Mouse (Mus musculus) adrenal gland, postnatal 0 days (tissue): ENCODE data around the gene Pear1. TPM values are rescaled to one million over a fixed set of nuclear protein-coding genes. Genes with fewer than 3 reads are reported as not detected.

Experiments used
- polyA plus RNA-seq: library from polyadenylated mRNA; unstranded; fragments of >200 nt; fragmentation: Nextera tagmentation; extraction: Ambion mirVana; gene quantifications from 2 replicates; pipeline ENCODE4 v1.2.1, GENCODE M21; 2015

Gene Pear1
- 17.6 and 20.3 TPM in 2 replicates for polyA plus RNA-seq

GRCm38 (mm10) chr3:87824206-87824605, at the start of gene Pear1:
TSS of gene Pear1 (minus strand) at chr3:87824306.

GRCm38 (mm10) chr3:87846650-87847110, 22.6 kb upstream of the Pear1 start, which contains the start of gene Sh2d2a:
TSS of gene Sh2d2a (plus strand) at chr3:87846755.

GRCm38 (mm10) chr3:87796736-87797334, 27.3 kb downstream of the Pear1 start, which contains the start of gene Insrr:
TSS of gene Insrr (plus strand) at chr3:87796951.

GRCm38 (mm10) chr3:87794922-87795325, 29.2 kb downstream of the Pear1 start, which contains the start of gene Ntrk1:
TSS of gene Ntrk1 (minus strand) at chr3:87795162.

GRCm38 (mm10) chr3:87748431-87748830, 75.7 kb downstream of the Pear1 start, which contains the start of gene Lrrc71:
TSS of gene Lrrc71 (minus strand) at chr3:87748625.

Other genes with a start within 250 kb of the Pear1 start
- 10.5 and 12.4 TPM in 2 replicates for gene Arhgef11, start 206.7 kb downstream of the Pear1 start, polyA plus RNA-seq
- 0.28 and 0.58 TPM in 2 replicates for gene Lrrc71, start 75.7 kb downstream of the Pear1 start, polyA plus RNA-seq
- 29.0 and 133 TPM in 2 replicates for gene Ntrk1, start 29.1 kb downstream of the Pear1 start, polyA plus RNA-seq
- 0.87 and 3.3 TPM in 2 replicates for gene Insrr, start 27.4 kb downstream of the Pear1 start, polyA plus RNA-seq
- gene Sh2d2a, start 22.4 kb upstream of the Pear1 start, polyA plus RNA-seq = 0.21 TPM in 1 of 2 replicates, not detected in the other
- 12.9 and 13.1 TPM in 2 replicates for gene Prcc, start 61.3 kb upstream of the Pear1 start, polyA plus RNA-seq
- 129 and 149 TPM in 2 replicates for gene Hdgf, start 82.0 kb upstream of the Pear1 start, polyA plus RNA-seq
- gene Mrpl24, start 95.2 kb upstream of the Pear1 start, polyA plus RNA-seq = 101 and 121 TPM in 2 replicates
- 17.3 and 22.7 TPM in 2 replicates for gene Isg20l2, start 106.0 kb upstream of the Pear1 start, polyA plus RNA-seq
- gene Rrnad1, start 106.4 kb upstream of the Pear1 start, polyA plus RNA-seq = 9.1 and 14.5 TPM in 2 replicates
- 6.4 and 11.8 TPM in 2 replicates for gene Crabp2, start 124.4 kb upstream of the Pear1 start, polyA plus RNA-seq
- 6.7 and 8.3 TPM in 2 replicates for gene Nes, start 146.8 kb upstream of the Pear1 start, polyA plus RNA-seq
- gene Bcan, start 175.9 kb upstream of the Pear1 start, polyA plus RNA-seq = 5.2 and 9.7 TPM in 2 replicates
- 0.11 TPM in 1 of 2 replicates, not detected in the other for gene Hapln2, start 203.3 kb upstream of the Pear1 start, polyA plus RNA-seq
- 15.4 and 16.1 TPM in 2 replicates for gene Gpatch4, start 218.8 kb upstream of the Pear1 start, polyA plus RNA-seq
- gene Naxe, start 234.2 kb upstream of the Pear1 start, polyA plus RNA-seq = 197 and 241 TPM in 2 replicates